Mouse (Mus musculus): Measurements from ENCODE around the gene Vmn1r49. TPM values are rescaled to one million over a fixed set of nuclear protein-coding genes. Genes with fewer than 3 reads are reported as not detected.
"Not testable (repeated sequence)": the region's sequence is repeated elsewhere in the genome, so short reads cannot be mapped to it uniquely, and the experiment has no call there.

Gene Vmn1r49
- polyA plus RNA-seq (2012; rRNA removed) = not detected in 2 replicates

- H3K27ac ChIP-seq (ENCODE audit: insufficient read depth, low read length) = no peak within 1 kb of the TSS
- TF ChIP-seq POLR2A (IDR thresholded peaks at IDR 0.05; ENCODE audit: low read depth, low read length) = no peak
- no peak for TF ChIP-seq CTCF (IDR thresholded peaks at IDR 0.05; ENCODE audit: extremely low read depth, insufficient read depth, insufficient read length, insufficient replicate concordance)
- 80% methylated on average over 4 of the region's 4 CpGs for WGBS
- DNase-seq (ENCODE audit: low read depth in 1 of 2, low spot score in 2 of 2) = no peak
- H3K4me3 ChIP-seq (ENCODE audit: extremely low read depth, insufficient read depth, insufficient read length) = no peak within 1 kb of the TSS
- no peaks in the 10 kb centered on the region for H3K36me3 ChIP-seq (ENCODE audit: control insufficient read depth, insufficient read depth, low read length)
- no peaks in the 10 kb centered on the region for H3K4me1 ChIP-seq (ENCODE audit: control insufficient read depth, insufficient read depth, insufficient read length)
- H3K27me3 ChIP-seq (ENCODE audit: control insufficient read depth, insufficient read depth, low read length) = no peaks in the 10 kb centered on the region
These were observed at the start of gene Vmn1r49 for GRCm38 (mm10) chr6:90078406-90078805. TSS of gene Vmn1r49 (minus strand) at chr6:90078506.

GRCm38 (mm10) chr6:90122296-90122695, 44.0 kb upstream of the Vmn1r49 start, which contains the start of gene Vmn1r51:
TSS of gene Vmn1r51 (plus strand) at chr6:90122596.
- not testable (repeated sequence) for DNase-seq (ENCODE audit: low read depth in 1 of 2, low spot score in 2 of 2); H3K36me3 ChIP-seq (ENCODE audit: control insufficient read depth, insufficient read depth, low read length); H3K27ac ChIP-seq (ENCODE audit: insufficient read depth, low read length); H3K4me3 ChIP-seq (ENCODE audit: extremely low read depth, insufficient read depth, insufficient read length); H3K4me1 ChIP-seq (ENCODE audit: control insufficient read depth, insufficient read depth, insufficient read length); H3K27me3 ChIP-seq (ENCODE audit: control insufficient read depth, insufficient read depth, low read length)
- WGBS = 86% methylated on average over 1 of the region's 1 CpGs

GRCm38 (mm10) chr6:90101130-90101529, 22.8 kb upstream of the Vmn1r49 start, which contains the start of gene Vmn1r50:
TSS of gene Vmn1r50 (plus strand) at chr6:90101430.
- H3K4me3 ChIP-seq (ENCODE audit: extremely low read depth, insufficient read depth, insufficient read length) = no peak within 1 kb of the TSS
- no peak within 1 kb of the TSS for H3K27ac ChIP-seq (ENCODE audit: insufficient read depth, low read length)
- H3K4me1 ChIP-seq (ENCODE audit: control insufficient read depth, insufficient read depth, insufficient read length) = no peaks in the 10 kb centered on the region
- DNase-seq (ENCODE audit: low read depth in 1 of 2, low spot score in 2 of 2) = no peak
- no peaks in the 10 kb centered on the region for H3K36me3 ChIP-seq (ENCODE audit: control insufficient read depth, insufficient read depth, low read length)
- 64% methylated on average over 2 of the region's 2 CpGs for WGBS
- H3K27me3 ChIP-seq (ENCODE audit: control insufficient read depth, insufficient read depth, low read length) = no peaks in the 10 kb centered on the region
- TF ChIP-seq POLR2A (IDR thresholded peaks at IDR 0.05; ENCODE audit: low read depth, low read length) = no peak

GRCm38 (mm10) chr6:90100566-90100965, 22.3 kb upstream of the Vmn1r49 start:
- no peak for TF ChIP-seq CTCF (IDR thresholded peaks at IDR 0.05; ENCODE audit: extremely low read depth, insufficient read depth, insufficient read length, insufficient replicate concordance)
- TF ChIP-seq POLR2A (IDR thresholded peaks at IDR 0.05; ENCODE audit: low read depth, low read length) = no peak
- Histone ChIP-seq H3K27ac (ENCODE audit: insufficient read depth, low read length) (no peak overlapping the region), H3K4me1 (ENCODE audit: control insufficient read depth, insufficient read depth, insufficient read length) (no peaks in the 10 kb centered on the region), H3K36me3 (ENCODE audit: control insufficient read depth, insufficient read depth, low read length) (no peaks in the 10 kb centered on the region), H3K4me3 (ENCODE audit: extremely low read depth, insufficient read depth, insufficient read length) (no peak overlapping the region), H3K27me3 (ENCODE audit: control insufficient read depth, insufficient read depth, low read length) (no peaks in the 10 kb centered on the region)
- 92% methylated on average over 2 of the region's 2 CpGs for WGBS
- no peak for DNase-seq (ENCODE audit: low read depth in 1 of 2, low spot score in 2 of 2)

GRCm38 (mm10) chr6:90036741-90037140, 41.6 kb downstream of the Vmn1r49 start, which contains the start of gene Vmn1r48:
TSS of gene Vmn1r48 (minus strand) at chr6:90036841.
- no CpG with 5 or more reads among the region's 2 CpGs for WGBS
- not testable (repeated sequence) for H3K36me3 ChIP-seq (ENCODE audit: control insufficient read depth, insufficient read depth, low read length); H3K4me3 ChIP-seq (ENCODE audit: extremely low read depth, insufficient read depth, insufficient read length); DNase-seq (ENCODE audit: low read depth in 1 of 2, low spot score in 2 of 2); H3K27me3 ChIP-seq (ENCODE audit: control insufficient read depth, insufficient read depth, low read length); H3K4me1 ChIP-seq (ENCODE audit: control insufficient read depth, insufficient read depth, insufficient read length); H3K27ac ChIP-seq (ENCODE audit: insufficient read depth, low read length)

Other genes starting within 250 kb of the Vmn1r49 start
- not detected in 2 replicates for gene Vmn1r42, start 202.1 kb downstream of the Vmn1r49 start, polyA plus RNA-seq (2012; rRNA removed)
- not detected in 2 replicates for gene Vmn1r43, start 202.1 kb downstream of the Vmn1r49 start, polyA plus RNA-seq (2012; rRNA removed)
- gene Vmn1r44, start 194.8 kb downstream of the Vmn1r49 start, polyA plus RNA-seq (2012; rRNA removed) = not detected in 2 replicates
- gene Vmn1r45, start 137.9 kb downstream of the Vmn1r49 start, polyA plus RNA-seq (2012; rRNA removed) = not detected in 2 replicates
- not detected in 2 replicates for gene Vmn1r46, start 109.2 kb downstream of the Vmn1r49 start, polyA plus RNA-seq (2012; rRNA removed)
- gene Vmn1r47, start 62.4 kb downstream of the Vmn1r49 start, polyA plus RNA-seq (2012; rRNA removed) = not detected in 2 replicates
- gene Vmn1r48, start 41.7 kb downstream of the Vmn1r49 start, polyA plus RNA-seq (2012; rRNA removed) = not detected in 2 replicates
- not detected in 2 replicates for gene Vmn1r50, start 22.9 kb upstream of the Vmn1r49 start, polyA plus RNA-seq (2012; rRNA removed)
- gene Vmn1r51, start 44.1 kb upstream of the Vmn1r49 start, polyA plus RNA-seq (2012; rRNA removed) = not detected in 2 replicates
- not detected in 2 replicates for gene Vmn1r52, start 96.3 kb upstream of the Vmn1r49 start, polyA plus RNA-seq (2012; rRNA removed)
- gene V1ra8, start 124.3 kb upstream of the Vmn1r49 start, polyA plus RNA-seq (2012; rRNA removed) = not detected in 2 replicates
- not detected in 2 replicates for gene Vmn1r53, start 145.9 kb upstream of the Vmn1r49 start, polyA plus RNA-seq (2012; rRNA removed)
- not detected in 2 replicates for gene Vmn1r54, start 167.8 kb upstream of the Vmn1r49 start, polyA plus RNA-seq (2012; rRNA removed)
- gene BC048671, start 222.7 kb upstream of the Vmn1r49 start, polyA plus RNA-seq (2012; rRNA removed) = not detected in 2 replicates
- gene Chst13, start 246.7 kb upstream of the Vmn1r49 start, polyA plus RNA-seq (2012; rRNA removed) = 1.1 and 1.4 TPM in 2 replicates

Data from spleen, adult 2 months (tissue).